14 mouse cellular contexts compared by ENCODE assay signal in the genomic region with DNA sequence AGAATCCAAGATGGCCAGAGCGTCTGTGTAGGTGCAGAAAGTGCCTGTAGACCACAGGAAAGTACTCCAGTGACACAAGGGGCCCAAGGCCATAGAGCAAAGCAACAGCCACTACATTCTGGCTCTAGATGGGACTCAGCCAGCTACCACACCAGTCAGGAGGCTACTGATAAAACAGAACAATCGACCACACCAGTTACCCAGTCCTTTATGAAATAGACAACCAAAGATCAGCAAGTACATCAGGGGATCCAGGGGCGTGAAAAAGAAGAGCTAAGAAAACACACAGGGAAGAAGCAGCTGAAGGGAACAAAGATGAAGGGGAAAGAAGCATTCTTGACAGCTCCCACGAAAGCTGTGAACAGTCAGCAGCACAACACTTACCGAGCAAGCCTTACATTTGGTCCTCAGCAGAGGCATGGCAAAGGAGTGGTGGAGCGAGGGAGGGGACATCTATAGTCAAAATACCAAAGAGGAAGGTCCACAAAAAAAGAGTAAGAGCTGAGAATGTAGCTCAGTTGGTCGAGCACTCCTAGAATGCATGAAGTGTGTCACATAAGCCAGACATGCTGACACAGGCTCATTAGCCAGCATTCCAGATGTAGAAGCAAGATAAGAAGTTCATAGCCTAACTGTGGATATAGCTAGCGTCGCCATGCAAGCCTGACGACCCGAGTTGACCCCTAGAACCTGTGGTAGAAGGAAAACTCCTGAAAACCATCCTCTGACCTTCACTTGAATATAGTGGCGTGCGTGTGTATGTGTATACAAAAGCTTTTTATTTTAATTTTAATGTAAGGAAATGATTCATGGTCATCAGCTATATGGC. TPM values are rescaled to one million over a fixed set of nuclear protein-coding genes. Genes with fewer than 3 reads are reported as not detected.
A peak's percentile ranks its signal among the peaks of the same experiment; 100 is the strongest.
DNase-seq lines count a peak whose midpoint lies in the region; ATAC-seq lines count a peak whose summit lies in the region.
"Had no signal": no experiment of that assay in that cellular context is flagged by ENCODE, and none has a peak within 500 bp of the region (broad histone marks: within the 10 kb centered on the region; RNA-seq: fewer than 3 reads in every experiment).

No protein-coding gene starts in this region.

- H3K36me3 ChIP-seq in embryonic facial prominence, embryonic 11.5 days (replicated peaks; ENCODE audit: control insufficient read depth, insufficient read depth, low read depth, low read length) = no peaks in the 10 kb centered on the region
- no peaks in the 10 kb centered on the region for H3K36me3 ChIP-seq in embryonic facial prominence, embryonic 10.5 days (replicated peaks)
- no peaks in the 10 kb centered on the region for H3K36me3 ChIP-seq in lung, embryonic 16.5 days (ENCODE audit: control insufficient read depth, insufficient read depth, low read length)
- H3K36me3 ChIP-seq in forebrain, embryonic 13.5 days (ENCODE audit: poor library complexity, severe bottlenecking) = no peaks in the 10 kb centered on the region
- H3K36me3 ChIP-seq: embryonic facial prominence, embryonic 13.5 days; hindbrain, embryonic 10.5 days had no signal

- no peak overlapping the region for H3K4me2 ChIP-seq in embryonic facial prominence, embryonic 11.5 days (ENCODE audit: low read depth, low read length)
- H3K4me2 ChIP-seq in lung, embryonic 16.5 days (ENCODE audit: low read depth, low read length) = no peak overlapping the region
- H3K4me2 ChIP-seq in forebrain, embryonic 13.5 days = no peak overlapping the region
- H3K4me2 ChIP-seq: embryonic facial prominence, embryonic 13.5 days had no signal

- 64% methylated on average over 13 of the region's 13 CpGs for WGBS in embryonic facial prominence, embryonic 11.5 days
- 72% methylated on average over 13 of the region's 13 CpGs for WGBS in embryonic facial prominence, embryonic 10.5 days
- 52% methylated on average over 13 of the region's 13 CpGs for WGBS in lung, embryonic 16.5 days
- 83% methylated on average over 13 of the region's 13 CpGs for WGBS in forebrain, embryonic 13.5 days

- H3K4me3 ChIP-seq in embryonic facial prominence, embryonic 11.5 days (ENCODE audit: low read depth, low read length) = no peak overlapping the region
- no peak overlapping the region for H3K4me3 ChIP-seq in embryonic facial prominence, embryonic 10.5 days
- no peak overlapping the region for H3K4me3 ChIP-seq in lung, embryonic 16.5 days (ENCODE audit: low read length)
- H3K4me3 ChIP-seq in forebrain, embryonic 13.5 days = no peak overlapping the region
- H3K4me3 ChIP-seq: embryonic facial prominence, embryonic 13.5 days; hindbrain, embryonic 10.5 days; myocyte had no signal

- peaks cover 2% of the 10 kb centered on the region; the same call in 1 of the 2 replicates for H3K4me1 ChIP-seq in embryonic facial prominence, embryonic 11.5 days (ENCODE audit: control insufficient read depth, insufficient read depth, low read length)
- H3K4me1 ChIP-seq in embryonic facial prominence, embryonic 10.5 days = peaks cover 20% of the 10 kb centered on the region
- peaks cover 12% of the 10 kb centered on the region; the same call in 1 of the 2 replicates for H3K4me1 ChIP-seq in lung, embryonic 16.5 days (replicated peaks; ENCODE audit: control insufficient read depth, insufficient read depth, low read length)
- no peaks in the 10 kb centered on the region for H3K4me1 ChIP-seq in forebrain, embryonic 13.5 days

- no peak for ATAC-seq in embryonic facial prominence, embryonic 11.5 days (replicated peaks; ENCODE audit: insufficient number of reproducible peaks, low FRiP score, low TSS enrichment, low read depth)
- ATAC-seq in lung, embryonic 16.5 days (ENCODE audit: low read depth) = peak; percentile 43; the same call in 1 of the 2 replicates
- peak; percentile 85 for ATAC-seq in erythroid progenitor cell, adult 5-6 weeks (replicated peaks; ENCODE audit: low FRiP score, poor library complexity, severe bottlenecking)
- peak; percentile 92 for ATAC-seq in megakaryocyte-erythroid progenitor cell, adult 5-6 weeks (replicated peaks; ENCODE audit: low FRiP score, low TSS enrichment, poor library complexity, severe bottlenecking)
- ATAC-seq in forebrain, embryonic 13.5 days = no peak
- ATAC-seq: forebrain, postnatal 0 days had no signal

- no peaks in the 10 kb centered on the region for H3K9me3 ChIP-seq in embryonic facial prominence, embryonic 11.5 days (replicated peaks; ENCODE audit: control insufficient read depth, low read length)
- no peaks in the 10 kb centered on the region for H3K9me3 ChIP-seq in embryonic facial prominence, embryonic 10.5 days
- H3K9me3 ChIP-seq in lung, embryonic 16.5 days (ENCODE audit: control insufficient read depth, low read length) = no peaks in the 10 kb centered on the region
- H3K9me3 ChIP-seq in forebrain, embryonic 13.5 days (replicated peaks) = no peaks in the 10 kb centered on the region
- H3K9me3 ChIP-seq: embryonic facial prominence, embryonic 13.5 days; hindbrain, embryonic 10.5 days had no signal

- no peak overlapping the region for H3K27ac ChIP-seq in embryonic facial prominence, embryonic 11.5 days (replicated peaks; ENCODE audit: low read depth, low read length)
- H3K27ac ChIP-seq in embryonic facial prominence, embryonic 10.5 days (replicated peaks) = no peak overlapping the region
- peak overlapping the region; percentile 24; the same call in 1 of the 2 replicates for H3K27ac ChIP-seq in lung, embryonic 16.5 days (ENCODE audit: low read length)
- no peak overlapping the region for H3K27ac ChIP-seq in forebrain, embryonic 13.5 days
- H3K27ac ChIP-seq: hindbrain, embryonic 10.5 days; macrophage had no signal

- peak; percentile 9 for DNase-seq in embryonic facial prominence, embryonic 11.5 days (ENCODE audit: low spot score)
- no peak for DNase-seq in embryonic facial prominence, embryonic 10.5 days (ENCODE audit: low spot score)
- DNase-seq in lung, postnatal 25 days (ENCODE audit: low spot score) = no peak
- DNase-seq in cerebellum, adult 18-20 months = no peak
- DNase-seq: B cell, adult 2 months; forebrain, postnatal 0 days had no signal

- H3K27me3 ChIP-seq in embryonic facial prominence, embryonic 11.5 days (ENCODE audit: control insufficient read depth, insufficient read depth, low read length) = no peaks in the 10 kb centered on the region
- no peaks in the 10 kb centered on the region for H3K27me3 ChIP-seq in embryonic facial prominence, embryonic 10.5 days (replicated peaks; ENCODE audit: low read depth, poor library complexity, severe bottlenecking)
- H3K27me3 ChIP-seq in lung, embryonic 16.5 days (ENCODE audit: control insufficient read depth, insufficient read depth, low read depth, low read length) = no peaks in the 10 kb centered on the region
- no peaks in the 10 kb centered on the region for H3K27me3 ChIP-seq in forebrain, embryonic 13.5 days
- H3K27me3 ChIP-seq: embryonic facial prominence, embryonic 13.5 days had no signal

- H3K9ac ChIP-seq in embryonic facial prominence, embryonic 11.5 days (replicated peaks; ENCODE audit: low read length) = no peak overlapping the region
- no peak overlapping the region for H3K9ac ChIP-seq in lung, embryonic 16.5 days (ENCODE audit: low read length)
- no peak overlapping the region for H3K9ac ChIP-seq in forebrain, embryonic 13.5 days
- H3K9ac ChIP-seq: embryonic facial prominence, embryonic 13.5 days; forebrain, postnatal 0 days had no signal

RNA-seq across cellular contexts. Expression of a gene that starts 14.2 kb away (rescaled TPM):
- polyA plus RNA-seq in embryonic facial prominence, embryonic 11.5 days (2014; fragmentation: Nextera tagmentation; extraction: Ambion mirVana) = 22.1 and 24.3 TPM in 2 replicates
- 16.5 and 16.7 TPM in 2 replicates for polyA plus RNA-seq in embryonic facial prominence, embryonic 10.5 days (2016; fragmentation: Nextera tagmentation; extraction: Ambion mirVana)
- 23.8 and 24.4 TPM in 2 replicates for polyA plus RNA-seq in lung, embryonic 16.5 days (2015; fragmentation: Nextera tagmentation; extraction: Ambion mirVana)
- total RNA-seq in erythroid progenitor cell, adult 5-6 weeks (2015; ENCODE audit: low replicate concordance) = 34.4 and 36.8 TPM in 2 replicates
- 10.4 and 26.4 TPM in 2 replicates for total RNA-seq in erythroid progenitor cell, adult 5-6 weeks (2017; ENCODE audit: low replicate concordance)
- 29.1 and 44.1 TPM in 2 replicates for total RNA-seq in megakaryocyte-erythroid progenitor cell, adult 5-6 weeks (2014; fragmentation: Nextera tagmentation)
- 19.2 and 23.6 TPM in 2 replicates for total RNA-seq in megakaryocyte-erythroid progenitor cell, adult 5-6 weeks (2017)
- polyA plus RNA-seq in forebrain, embryonic 13.5 days (2015; fragmentation: Nextera tagmentation; extraction: Ambion mirVana) = 23.8 and 25.5 TPM in 2 replicates

Comparison
In these comparisons a context has a peak if more than half of its experiments do, and no peak if none do; other contexts are left out.
1. ATAC-seq: peak in lung, embryonic 16.5 days (single experiment), erythroid progenitor cell, adult 5-6 weeks (single experiment) and megakaryocyte-erythroid progenitor cell, adult 5-6 weeks (single experiment); none in embryonic facial prominence, embryonic 11.5 days (single experiment) and forebrain, embryonic 13.5 days (single experiment).